Mouse (Mus musculus): ENCODE results near the gene Zc3h6.

The Zc3h6 gene

GRCm38 (mm10) chr2:129035381-129035780, 68.2 kb downstream of the Zc3h6 start:
- no peak for DNase-seq (ENCODE audit: low spot score)

DNA sequence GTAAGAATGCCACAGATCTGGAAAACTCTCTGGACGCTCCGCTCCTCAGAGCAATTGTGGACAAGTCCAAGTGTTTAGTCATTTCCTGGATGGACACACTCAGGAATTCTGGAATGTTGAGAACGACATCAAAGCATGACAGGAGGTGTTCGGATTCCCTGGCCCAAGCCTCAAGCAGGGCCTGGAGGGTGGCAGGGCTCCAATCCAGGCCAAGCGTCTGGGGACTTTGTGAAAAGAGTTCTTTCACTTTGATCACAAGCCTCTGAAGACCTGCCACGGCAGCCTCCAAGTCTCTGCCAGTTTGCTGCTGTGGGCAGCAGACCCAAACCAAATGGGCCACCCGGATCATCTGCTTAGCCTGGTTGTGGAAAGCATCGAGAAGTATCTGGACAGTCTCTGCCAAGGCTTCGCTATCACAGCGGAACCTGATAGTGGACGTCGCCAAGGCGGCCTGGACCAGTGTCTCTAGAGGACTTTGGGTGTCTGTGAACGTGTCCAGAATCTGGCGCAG, 71.3 kb downstream of the Zc3h6 start:
- no peak for DNase-seq (ENCODE audit: low spot score)

- no peak for DNase-seq (ENCODE audit: low spot score)
Measured at GRCm38 (mm10) chr2:129038937-129039631, 71.9 kb downstream of the Zc3h6 start.

GRCm38 (mm10) chr2:129040567-129040966, 73.4 kb downstream of the Zc3h6 start:
- DNase-seq (ENCODE audit: low spot score), result no peak

GRCm38 (mm10) chr2:129046172-129046845, 79.1 kb downstream of the Zc3h6 start:
- DNase-seq (ENCODE audit: low spot score), result no peak

GRCm38 (mm10) chr2:129046846-129047196, 79.6 kb downstream of the Zc3h6 start:
- no peak for DNase-seq (ENCODE audit: low spot score)

DNA sequence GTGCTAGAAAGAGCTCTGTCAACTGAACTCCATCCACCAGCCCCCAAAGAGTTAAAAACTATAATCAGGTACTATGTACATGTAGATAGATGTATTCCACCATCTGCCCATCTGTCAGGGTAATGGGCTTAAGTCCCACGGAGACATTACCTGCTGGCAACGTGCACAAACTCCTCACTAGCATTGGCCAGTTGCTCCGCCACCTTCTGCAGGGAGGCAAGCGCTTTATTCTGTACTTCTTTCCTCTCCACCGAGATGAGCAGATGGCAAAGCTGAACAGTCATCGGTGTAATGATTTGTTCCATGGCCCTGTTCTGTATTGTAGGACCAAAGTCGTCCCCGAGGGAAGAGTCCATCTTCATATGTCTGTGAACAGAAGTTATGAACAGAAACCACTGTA, 80.6 kb downstream of the Zc3h6 start, which contains the start of gene Vinac1:
TSS of gene Vinac1 (minus strand) at position 362 of the 400 bp plus-strand sequence.
- DNase-seq (ENCODE audit: low spot score), result no peak

- DNase-seq (ENCODE audit: low spot score), result no peak
Measured at GRCm38 (mm10) chr2:129052451-129052983, 85.3 kb downstream of the Zc3h6 start.

DNA sequence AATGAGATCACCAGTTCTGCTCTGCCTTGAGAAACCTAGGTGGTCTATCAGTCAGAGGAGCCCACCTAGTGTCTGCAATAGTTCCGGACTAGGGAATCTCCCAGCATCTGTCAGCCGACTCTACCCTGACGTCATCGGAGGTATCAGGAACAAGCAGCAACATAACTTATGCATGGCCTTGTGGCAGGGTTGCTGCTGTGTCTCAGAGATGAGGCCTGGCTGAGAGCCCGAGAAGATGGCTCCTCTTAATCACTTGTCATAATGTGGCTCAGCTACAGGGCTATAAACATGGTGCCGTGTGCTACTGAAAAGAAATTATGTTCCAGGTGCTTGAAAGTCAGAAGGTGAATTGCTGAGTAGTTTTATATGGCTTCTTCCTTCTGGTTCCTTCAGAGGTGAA, 88.5 kb downstream of the Zc3h6 start:
- DNase-seq (ENCODE audit: low spot score), result no peak

GRCm38 (mm10) chr2:129056597-129056996, 89.4 kb downstream of the Zc3h6 start:
- DNase-seq (ENCODE audit: low spot score), result no peak

- no peak for DNase-seq (ENCODE audit: low spot score)
Measured at GRCm38 (mm10) chr2:129057256-129057655, 90.1 kb downstream of the Zc3h6 start.

- DNase-seq (ENCODE audit: low spot score), result no peak
Measured at GRCm38 (mm10) chr2:129057920-129058361, 90.7 kb downstream of the Zc3h6 start.

GRCm38 (mm10) chr2:129061456-129062059, 94.4 kb downstream of the Zc3h6 start:
- DNase-seq (ENCODE audit: low spot score), result no peak

- DNase-seq (ENCODE audit: low spot score), result peak; percentile 68
Measured at GRCm38 (mm10) chr2:129065437-129066282, 98.5 kb downstream of the Zc3h6 start, which contains the start of gene Ttl. TSS of gene Ttl (plus strand) at chr2:129065942.

GRCm38 (mm10) chr2:129066326-129066725, 99.1 kb downstream of the Zc3h6 start:
- peak; percentile 26 for DNase-seq (ENCODE audit: low spot score)

All from ovary, postnatal 10 days (tissue).